Mouse (Mus musculus) cerebellum, adult 18-20 months (tissue): Measurements from ENCODE around the gene Crtac1.

Experiments
- DNase-seq, 2 experiments: peaks; one replicate each; pipeline ENCODE4 v3.0.0; 2021

Gene Crtac1

DNA sequence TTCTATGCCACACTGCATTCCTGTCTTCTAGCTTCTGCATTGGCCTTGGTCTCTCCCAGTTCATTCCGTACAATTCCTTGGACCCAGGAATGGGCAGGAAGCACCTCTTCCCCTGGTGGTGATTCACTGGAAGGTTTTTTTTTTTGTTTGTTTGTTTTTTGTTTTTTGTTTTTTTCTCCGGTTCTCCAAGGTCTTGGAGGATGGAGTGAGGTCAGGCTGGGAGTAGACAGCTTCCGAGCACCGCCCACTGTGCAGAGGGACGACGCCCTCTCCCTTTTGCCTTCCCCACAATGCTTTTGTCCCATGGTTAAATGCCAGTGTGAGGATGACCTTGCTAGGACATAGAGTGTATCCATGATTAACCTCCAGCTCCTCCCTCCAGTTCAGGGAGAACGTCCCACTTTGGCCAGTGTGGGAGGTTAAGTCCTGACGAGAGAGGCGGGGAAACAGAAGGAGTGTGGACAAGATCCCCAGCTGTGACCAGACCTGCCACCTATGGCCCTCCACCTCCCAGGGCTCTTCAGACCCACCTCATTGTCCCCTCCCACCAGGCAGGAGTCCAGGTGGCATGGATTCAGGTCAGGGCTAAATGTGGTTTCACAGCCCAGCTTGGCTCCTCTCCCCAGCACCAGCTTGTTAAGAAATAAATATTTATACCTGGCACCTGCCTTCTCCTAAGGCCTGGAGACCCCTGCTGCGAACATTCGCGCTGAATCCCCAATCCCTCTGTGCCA is 109.1 kb downstream of the Crtac1 start:
- DNase-seq: no peak

DNA sequence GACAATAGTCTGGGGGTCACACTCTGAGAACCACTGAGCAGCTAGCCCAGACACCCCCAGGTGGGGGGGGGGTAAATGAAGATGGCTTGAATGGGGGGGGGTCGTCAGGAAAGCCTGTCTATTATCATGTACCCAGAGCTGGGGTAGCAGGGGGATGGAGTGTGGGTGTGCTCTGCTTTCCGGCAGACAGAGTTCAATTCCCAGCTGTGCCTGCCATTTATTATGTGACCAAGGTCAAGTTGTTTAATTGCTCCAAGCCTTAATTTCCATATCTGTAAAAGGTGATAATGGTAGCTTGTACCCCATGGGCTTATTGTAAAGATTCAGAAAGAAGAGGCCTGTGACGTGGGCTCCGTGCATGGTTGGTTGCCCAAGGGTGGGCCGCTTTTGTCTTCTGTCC is 109.6 kb downstream of the Crtac1 start:
- DNase-seq: no peak

DNA sequence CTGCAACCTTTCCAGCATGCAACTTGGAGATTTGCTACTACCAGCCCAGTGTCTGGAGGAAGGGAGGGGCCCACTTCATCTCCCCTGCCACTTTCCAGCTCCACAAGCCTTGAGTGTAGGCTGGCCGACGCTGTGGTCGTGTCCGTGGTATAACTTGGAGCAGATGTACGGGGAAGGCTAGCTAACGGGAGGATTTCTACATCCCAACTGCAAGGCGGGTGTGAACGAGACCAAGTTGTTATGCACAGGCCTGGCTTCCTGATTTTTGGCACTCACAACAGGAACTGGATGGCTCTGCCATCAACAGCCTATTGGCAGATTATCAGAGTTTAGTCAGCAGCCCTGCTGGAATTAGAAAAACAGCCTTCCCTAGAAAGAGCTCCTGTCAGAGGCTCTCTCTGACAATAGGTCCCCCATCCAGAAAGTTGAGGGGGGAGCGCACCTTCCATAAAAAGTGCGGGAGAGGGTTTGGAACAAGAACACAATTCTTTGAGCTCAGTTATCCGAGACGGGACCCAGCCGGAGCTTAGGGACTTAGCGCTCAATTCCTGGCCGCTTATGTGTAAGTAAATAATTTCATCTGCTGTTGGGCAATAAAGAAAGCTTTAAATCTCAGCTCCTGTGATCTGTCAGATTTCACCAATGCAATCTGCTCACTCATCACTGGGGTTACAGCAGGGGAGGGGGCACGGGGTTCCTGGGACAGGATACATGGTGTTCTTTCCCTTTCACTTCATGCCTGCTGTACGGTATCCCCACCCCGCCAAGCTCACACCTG is 113.7 kb downstream of the Crtac1 start:
- DNase-seq: peak; percentile 22

DNA sequence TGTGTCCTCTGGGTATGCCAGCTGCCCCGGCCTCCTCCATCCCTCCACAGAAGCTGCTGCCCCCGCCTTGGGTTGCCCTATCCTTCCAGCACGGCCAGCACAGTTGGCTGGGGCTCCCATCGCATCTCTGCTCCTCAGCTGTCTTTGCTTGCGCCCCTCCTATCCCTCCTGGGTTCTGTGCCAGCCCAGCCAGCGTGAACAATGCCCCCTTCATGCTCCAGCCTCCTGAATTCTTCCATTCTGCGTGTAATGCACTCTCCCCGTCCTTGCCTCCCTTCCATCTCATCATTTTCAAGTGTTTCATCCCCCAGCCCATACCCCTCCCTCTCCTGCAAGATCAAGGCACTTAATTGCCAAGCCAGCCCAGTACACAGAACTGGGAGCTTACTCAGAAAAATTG is 114.6 kb downstream of the Crtac1 start:
- DNase-seq: peak; percentile 24 to 43

DNA sequence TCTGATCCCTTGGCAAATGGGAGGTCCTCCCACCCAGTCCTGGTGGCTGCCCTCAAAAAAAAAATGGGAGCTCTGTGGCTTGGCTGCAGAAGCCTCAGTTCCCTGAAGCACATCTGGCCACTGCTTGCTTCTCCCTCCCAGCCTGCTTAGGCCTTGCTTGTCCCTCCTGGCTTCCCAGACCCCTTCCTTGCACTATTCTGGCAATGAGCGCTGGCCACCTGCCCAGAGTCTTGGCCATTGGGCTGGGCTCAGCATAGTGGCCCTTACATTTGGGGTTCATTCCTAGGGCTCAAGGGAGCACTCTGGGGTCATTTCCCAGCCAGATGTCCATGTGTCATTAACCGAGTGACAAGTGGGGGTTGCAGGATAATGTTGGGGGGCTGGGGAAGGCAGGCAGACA is 115.1 kb downstream of the Crtac1 start:
- peak; percentile 26 to 37 for DNase-seq

DNA sequence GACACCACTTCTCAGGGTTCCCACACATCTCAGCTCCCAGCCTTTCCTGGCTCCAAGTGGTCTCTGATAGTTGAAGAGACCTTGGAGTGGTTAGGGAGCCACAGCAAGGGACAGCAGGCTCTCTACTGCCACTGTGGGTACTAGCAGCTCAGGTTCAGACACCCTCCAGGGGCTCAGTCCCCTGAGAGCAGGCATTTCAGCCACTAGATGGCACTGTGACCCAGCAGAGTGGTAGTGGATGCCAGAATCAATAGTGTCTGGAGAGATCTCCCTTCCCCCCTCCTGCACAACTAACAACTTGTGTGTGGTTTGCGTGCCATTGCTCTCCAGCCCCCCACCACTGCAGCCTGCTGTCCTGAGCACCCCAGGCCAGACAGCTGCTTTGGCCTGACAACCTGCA is 115.7 kb downstream of the Crtac1 start:
- peak; percentile 68 to 77 for DNase-seq

DNA sequence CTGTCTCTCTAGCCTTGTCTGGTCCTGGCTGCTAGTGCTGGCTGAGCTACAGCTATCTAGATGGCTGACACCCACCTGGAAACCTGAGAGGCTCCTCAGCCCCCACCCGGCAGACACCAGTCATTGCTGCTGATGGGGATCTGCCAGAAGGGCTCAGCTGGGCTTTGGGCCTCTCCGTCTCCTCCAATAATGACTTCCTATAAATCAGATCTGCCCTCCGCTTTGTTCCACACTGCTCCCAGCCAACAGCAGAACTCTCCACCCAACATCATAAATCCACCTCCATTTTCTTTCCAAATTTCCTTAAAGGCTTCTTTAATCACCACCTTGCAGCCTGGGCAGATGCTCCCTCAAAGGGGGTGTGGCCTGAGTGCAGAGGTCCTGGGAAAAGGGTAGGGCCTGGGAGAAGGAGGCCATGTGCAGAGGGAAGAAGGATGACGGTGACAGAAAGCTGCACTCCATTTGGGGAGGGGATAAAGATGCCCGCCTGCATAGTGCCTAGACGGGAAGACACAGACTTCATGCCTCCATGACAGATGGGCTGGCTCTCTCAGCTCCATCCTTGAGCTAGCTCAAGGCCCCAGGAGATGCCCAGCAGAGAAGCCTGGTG is 116.4 kb downstream of the Crtac1 start:
- no peak for DNase-seq

DNA sequence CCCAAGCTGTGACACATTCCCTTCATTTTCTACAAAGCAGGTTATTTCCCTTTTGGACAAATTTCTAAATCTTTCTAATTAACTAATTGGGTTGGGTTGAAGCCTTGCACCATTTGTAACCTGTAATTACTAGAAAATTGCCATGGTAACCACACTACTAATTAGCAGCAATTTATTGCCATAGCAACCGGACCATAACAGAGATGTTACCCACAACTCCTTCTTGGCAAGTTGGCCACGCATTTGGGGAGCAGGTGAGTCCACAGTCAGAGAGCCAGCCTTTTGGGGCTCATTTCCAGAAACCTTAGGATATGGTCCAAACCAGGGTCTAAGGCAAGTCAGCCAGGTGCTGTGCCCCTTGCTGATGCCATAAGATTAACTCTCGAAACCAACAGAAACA is 119.4 kb downstream of the Crtac1 start:
- no peak for DNase-seq

DNA sequence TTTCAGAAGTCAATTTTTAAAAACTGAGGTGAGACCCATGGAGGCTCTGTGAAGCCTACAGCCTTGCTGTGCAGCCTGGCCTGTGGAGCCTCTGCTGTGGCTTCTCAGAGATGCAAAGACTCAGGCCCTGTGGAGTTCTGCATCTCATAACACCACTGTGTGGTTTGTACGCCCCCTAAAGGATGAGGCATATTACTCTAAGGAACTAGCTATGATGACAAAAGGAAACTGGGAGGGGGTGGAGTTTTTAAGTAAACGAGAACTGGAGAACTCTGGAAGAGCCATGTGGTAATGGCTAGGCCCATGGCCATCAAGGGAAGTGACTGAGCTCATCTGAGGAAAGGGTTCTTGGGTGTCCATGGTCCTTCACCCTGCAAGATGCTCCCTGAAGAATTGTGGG is 120.3 kb downstream of the Crtac1 start:
- DNase-seq: no peak

DNA sequence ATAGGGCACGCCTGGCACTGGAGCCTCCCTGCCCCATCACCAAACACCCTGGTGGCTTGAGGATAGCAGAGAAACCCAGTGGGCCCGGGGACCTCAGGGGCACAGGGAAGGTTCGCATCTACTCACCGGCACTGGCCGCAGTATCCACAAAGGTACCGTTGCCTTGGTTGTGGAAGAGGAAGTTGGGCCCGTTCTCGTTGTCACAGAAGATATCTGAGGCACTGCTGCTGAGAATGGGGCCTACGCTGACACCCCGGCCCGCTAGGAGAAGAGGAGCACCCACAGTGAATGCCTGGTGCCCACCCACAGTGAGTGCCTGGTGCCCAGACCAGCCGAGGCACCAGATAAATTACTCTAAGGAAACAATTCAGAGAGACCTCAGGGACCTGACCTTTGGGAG is 122.7 kb downstream of the Crtac1 start:
- DNase-seq: no peak

DNA sequence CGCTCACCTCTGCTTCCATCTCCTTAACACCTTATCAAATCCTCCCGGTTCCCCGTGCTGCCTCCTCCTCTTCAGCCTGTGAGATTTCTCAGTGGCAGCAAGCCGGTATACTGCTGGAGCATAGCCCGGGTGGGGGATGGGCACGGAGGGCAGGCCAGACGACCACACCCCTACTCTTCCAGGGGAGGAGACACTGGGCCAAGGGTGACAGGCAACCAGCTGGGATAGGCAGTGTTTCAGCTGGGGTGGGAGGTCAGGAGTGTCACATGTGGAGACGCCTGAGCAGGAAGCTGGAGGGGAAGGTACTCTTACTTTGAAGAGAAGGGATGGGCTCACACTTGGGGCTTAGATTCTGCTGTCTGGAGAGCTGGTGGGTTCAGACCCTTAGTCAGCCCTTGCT is 124.6 kb downstream of the Crtac1 start:
- DNase-seq: no peak

DNA sequence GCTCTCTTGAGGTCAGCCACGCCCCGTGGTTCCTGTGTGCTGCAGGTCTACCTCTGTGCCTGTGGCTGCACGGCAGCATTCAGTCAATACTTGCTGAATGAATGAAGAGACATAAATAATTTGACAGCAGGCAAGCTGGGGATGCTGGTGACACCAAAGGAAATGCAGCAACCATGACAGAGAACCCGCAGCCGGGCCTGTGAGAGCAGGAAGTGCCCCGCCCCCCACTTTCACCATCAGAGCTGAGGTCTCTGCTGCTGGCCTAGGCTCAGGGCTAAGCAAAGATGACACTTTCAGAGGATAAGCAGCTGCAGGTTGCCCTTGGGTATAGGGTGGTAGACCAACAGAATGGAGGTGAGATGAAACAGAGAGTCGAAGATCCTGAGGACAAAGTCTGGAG is 125.4 kb downstream of the Crtac1 start:
- no peak for DNase-seq

DNA sequence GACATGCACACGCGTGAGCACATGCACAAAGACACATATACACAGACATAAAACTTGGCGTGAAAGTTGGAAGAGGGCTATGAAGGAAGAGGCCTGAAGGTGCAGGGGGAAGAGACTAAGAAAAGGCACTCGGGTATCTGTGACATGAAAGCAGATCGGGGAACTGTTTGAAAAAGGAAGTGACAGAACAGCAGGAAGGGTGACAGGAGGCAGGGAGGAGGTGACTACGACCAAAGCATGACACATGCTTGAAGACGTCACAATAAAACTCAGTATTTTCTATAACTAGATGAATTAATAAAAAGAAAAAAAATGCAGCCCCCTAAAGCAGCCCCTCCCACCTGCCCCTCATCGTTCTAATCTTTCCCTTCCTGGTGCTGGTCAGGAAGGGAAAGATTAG is 125.8 kb downstream of the Crtac1 start:
- DNase-seq: no peak

DNA sequence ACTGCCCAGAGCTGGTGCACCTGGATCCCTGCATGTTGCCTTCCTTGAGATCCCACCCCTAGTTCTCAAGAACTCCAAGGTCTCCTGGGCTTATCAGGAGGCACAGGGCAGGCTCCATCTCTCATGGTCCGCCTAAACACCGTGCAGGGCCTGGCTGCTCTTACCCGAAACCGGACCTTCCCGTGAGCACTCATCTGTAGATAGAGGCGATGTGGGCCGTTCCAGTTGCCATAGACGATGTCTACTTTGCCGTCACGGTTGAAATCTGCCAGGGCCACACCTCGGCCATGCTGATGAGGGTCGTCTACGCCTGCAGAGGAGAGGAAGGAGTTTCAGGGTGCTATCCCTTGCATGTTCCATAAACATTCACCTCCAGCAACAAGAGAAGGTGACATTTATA is 127.1 kb downstream of the Crtac1 start:
- no peak for DNase-seq

DNA sequence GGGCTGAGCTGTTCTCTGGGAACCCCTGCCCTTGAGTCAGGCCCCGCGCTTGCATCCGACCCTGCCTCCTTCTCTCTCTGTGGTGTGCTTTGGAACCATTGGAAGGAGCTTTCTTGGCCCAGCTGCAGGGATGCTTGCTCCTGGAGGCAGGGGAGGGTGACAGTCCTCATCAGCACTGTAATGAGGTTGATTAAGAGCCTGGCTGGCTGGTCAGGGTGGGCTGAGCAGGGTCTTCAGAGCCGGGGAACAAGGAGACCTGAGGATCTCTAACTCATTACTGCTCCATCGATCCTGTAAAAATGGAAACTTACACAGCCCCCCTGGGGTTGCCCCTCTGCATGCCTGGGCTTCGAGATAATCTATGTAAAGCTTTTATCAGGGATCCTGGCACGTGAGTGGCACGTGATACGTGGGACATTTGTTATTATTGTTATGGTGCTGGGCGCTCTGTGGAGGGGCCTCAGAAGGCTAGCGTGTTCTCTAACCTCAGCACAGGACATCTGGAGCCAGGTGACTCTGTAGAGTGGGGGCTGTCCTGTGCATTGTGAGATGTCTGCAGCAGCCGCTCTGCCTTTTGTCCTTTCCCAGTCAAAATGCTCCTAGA is 128.3 kb downstream of the Crtac1 start:
- DNase-seq: no peak

DNA sequence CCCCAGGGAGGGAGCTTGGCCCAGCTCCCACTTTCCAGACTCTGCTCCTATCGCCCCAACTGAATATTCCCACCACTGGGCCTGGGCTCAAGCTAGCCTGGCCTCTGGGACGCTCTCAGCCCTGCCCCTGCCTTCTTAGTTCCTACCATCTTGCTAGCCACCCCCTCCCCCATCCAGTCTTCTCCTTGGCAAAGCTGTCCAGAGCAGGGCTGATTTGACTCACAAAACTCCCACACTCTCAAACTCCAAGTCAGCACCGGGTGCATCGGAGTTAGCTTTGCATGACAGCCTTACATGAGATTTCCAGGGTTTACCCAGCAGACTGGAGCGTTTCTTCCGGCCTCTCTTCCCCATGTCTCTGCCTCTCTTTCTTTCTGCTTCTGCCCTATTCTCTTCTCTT is 138.4 kb downstream of the Crtac1 start:
- no peak for DNase-seq

DNA sequence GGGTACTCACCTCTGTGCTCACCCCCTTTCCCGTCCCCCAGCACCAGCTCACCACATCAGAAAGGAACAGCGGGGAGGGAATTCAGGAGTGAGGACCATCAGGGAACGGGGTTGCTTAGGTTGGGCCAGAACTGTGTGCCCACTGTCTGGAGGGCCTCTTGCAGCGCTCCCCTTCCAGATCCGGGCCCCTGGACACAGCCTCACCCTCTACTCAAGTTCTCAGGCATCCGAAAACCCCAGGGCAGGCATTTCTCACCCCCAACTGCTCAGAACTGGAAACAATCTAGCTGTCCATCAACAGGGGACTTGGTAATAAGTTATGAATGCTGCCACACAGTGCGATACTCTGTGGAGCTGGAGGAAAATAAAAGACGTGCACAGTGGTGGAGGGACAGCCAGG is 139.5 kb downstream of the Crtac1 start:
- DNase-seq: no peak

DNA sequence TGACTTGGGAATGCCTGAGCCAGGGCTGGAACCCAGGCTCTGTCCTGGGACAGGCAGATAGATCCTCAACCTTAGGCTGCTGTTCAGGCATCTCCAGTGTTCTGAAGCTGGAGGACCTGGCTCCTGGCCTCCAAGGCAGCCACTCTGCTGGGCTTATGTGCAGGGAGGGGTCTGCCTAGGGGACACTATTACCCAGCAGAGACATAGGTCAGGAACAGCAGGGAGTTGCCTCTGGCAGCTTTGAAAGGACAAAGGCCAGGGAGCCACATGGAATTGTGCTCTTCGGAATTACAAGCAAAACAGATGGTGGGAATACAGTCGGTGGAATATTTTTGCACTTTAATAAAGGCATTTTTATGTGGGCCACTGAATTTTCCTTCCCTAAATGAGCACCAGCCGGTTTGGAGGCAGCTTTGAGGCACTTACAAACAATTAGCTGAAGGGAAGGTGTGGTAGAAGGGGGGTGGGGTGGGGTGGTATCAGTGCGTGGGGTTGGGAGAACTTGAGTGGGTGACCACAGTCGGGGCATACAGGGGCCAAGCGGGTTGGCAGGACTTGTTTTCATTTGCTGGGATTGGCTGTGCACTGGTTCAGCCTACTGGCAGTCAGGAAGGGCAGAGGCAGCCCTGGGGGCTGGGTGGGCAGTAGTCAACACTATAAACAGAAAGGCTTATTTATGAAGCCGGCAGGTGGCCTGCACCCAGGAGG is 140.5 kb downstream of the Crtac1 start:
- no peak for DNase-seq

DNA sequence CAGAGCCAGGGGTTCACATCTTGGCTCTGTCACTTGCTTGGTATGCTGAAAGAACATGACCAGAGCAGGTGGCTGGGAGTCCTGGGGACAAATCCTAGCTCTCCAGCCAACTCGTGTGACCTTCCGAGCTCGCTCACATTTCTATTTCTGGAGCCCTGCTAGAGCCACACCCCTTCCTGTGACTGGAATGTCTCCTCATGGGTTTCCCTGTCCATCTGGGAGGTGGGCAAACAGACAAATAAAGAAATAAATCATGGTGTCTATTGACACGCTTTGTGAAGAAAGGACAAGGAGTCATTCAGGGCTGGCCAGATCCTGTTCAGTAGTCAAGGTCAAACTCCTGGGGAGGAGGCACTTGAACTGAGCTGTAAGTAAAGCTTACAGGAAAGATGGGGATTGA is 143.2 kb downstream of the Crtac1 start:
- DNase-seq: no peak

DNA sequence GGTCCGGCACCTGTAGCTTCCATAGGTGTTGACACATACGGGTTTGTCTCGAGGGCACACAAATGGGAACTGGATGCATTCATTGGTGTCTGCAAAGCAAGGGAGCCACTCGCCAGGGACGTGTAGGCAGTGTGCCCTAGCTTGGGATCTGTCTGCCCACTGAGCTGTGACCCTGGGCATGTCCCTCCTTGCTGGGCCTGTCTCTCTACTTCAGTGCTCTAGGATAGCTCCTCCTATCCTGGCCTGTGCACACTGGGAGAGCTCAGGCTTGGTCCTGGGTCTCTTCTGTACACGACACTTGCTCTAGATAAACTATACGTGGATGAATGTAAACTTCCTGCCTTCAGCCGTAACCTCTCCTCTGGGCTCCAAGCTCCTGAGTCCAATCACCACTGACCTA is 147.4 kb downstream of the Crtac1 start:
- DNase-seq: no peak

DNA sequence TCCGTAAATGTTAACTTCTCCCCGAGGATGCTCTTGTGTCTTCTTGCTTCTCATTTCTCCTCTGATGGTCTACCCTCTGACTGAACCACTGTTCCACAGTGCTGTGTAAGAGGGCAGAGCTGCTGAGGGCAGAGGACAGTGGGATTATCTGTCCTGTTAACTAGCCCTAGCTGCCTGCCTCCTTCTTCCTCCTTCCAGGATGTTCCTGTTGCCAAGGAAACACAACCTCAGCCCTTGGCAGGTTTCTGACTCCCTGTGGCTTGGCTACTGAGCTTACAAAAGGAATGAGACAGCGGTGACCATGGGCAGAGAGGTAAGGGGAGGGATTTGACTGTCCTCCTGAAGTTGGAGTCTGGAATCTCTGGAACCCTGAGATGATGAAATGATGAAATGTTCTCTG is 152.0 kb downstream of the Crtac1 start:
- DNase-seq: no peak

DNA sequence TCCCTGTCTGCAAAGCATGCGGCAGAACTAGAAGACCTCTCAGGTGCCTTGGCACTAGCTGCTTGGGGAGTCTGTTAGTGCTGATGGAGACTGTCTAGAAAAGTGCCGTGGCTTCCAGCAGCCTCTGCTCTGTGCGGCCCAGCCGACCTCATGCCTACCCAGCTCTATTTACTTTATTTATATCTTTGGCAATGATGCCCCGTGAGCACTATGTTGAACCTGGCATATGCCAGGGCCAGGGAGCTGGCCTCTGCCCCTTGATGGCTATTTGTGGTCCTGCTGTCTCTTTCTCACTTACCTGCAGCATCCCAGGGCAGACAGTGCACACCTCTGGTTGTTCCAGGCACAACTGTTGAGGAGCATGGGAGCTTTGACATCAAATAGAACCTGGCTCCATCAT is 153.1 kb downstream of the Crtac1 start:
- no peak for DNase-seq

DNA sequence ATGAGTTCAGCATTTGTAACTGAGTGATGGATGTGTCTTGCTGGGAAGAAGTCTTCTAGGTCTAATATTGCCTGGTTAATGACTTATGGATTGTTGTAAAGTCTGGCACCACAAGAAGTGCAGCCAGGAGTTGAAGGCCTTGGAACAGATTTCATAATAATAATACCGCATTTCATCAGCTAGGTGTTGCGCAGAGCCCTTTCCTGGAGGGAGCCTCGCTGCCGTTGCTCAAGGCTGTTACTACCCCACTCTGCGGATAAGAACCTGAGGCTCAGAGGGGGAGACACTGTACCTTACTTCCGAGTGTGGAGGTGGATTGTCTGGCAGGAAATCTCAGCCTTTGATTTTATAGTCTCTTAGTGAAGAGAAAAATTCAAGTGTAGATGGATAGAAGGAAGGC is 154.3 kb downstream of the Crtac1 start:
- DNase-seq: no peak
